Mouse (Mus musculus): ENCODE results near the gene Rc3h1.
"Not testable (repeated sequence)": the region's sequence is repeated elsewhere in the genome, so short reads cannot be mapped to it uniquely, and the experiment has no call there.

The Rc3h1 gene

GRCm38 (mm10) chr1:160935551-160935950, 29.3 kb downstream of the Rc3h1 start:
- in situ Hi-C loops (cut with MboI, MseI) = no loop called here

DNA sequence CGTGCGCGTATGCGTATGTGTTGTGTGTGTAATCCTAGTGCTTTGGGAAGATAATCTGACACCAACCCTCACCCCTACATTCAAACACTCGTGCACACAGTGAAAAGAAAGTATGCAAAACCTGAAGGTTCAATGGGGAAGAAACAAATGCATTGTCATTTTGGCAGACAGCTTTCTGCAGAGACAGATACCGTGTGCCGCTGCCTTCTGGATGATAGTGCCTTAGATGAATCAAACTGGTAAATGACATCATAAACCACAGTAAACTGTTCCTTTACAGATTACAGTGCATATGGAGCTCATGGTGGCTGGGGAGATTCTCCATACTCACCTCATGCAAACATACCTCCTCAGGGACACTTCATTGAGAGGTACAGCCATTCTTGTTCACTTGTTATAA, 57.0 kb downstream of the Rc3h1 start:
- in situ Hi-C loops (cut with MboI, MseI) = no loop called here

GRCm38 (mm10) chr1:160967268-160967667, 61.0 kb downstream of the Rc3h1 start:
- in situ Hi-C loops (cut with MboI, MseI) = no loop called here

GRCm38 (mm10) chr1:160968643-160969042, 62.4 kb downstream of the Rc3h1 start:
- in situ Hi-C loops (cut with MboI, MseI) = no loop called here

GRCm38 (mm10) chr1:160978071-160978735, 72.0 kb downstream of the Rc3h1 start, which contains the start of gene Serpinc1:
Serpinc1 (plus strand) TSS chr1:160978585.
- in situ Hi-C loops (cut with MboI, MseI) = no loop called here

DNA sequence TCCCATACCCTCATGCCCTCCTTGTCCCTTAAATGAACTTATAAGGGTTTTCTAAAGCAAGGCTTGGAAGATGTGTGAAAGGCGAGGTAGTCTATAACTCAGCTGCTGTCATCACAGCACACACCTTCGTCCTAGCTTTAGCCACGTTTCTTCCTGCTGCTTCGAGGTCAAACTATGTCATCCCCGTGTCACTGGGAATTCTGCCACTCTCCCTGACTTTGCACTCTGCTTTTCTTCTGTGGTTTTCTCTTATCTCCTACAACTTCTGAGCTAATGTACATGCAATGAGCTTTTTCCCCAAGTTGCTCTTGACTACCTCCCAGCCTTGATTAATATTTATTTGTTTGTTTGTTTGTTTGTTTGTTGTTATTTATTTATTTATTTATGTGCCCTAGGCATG, 73.8 kb downstream of the Rc3h1 start:
- in situ Hi-C loops (cut with MboI, MseI) = no loop called here

- in situ Hi-C loops (cut with MboI, MseI) = no loop called here
These were observed 74.5 kb downstream of the Rc3h1 start for GRCm38 (mm10) chr1:160980537-160981234.

GRCm38 (mm10) chr1:160981337-160981736, 75.1 kb downstream of the Rc3h1 start:
- in situ Hi-C loops (cut with MboI, MseI) = no loop called here

DNA sequence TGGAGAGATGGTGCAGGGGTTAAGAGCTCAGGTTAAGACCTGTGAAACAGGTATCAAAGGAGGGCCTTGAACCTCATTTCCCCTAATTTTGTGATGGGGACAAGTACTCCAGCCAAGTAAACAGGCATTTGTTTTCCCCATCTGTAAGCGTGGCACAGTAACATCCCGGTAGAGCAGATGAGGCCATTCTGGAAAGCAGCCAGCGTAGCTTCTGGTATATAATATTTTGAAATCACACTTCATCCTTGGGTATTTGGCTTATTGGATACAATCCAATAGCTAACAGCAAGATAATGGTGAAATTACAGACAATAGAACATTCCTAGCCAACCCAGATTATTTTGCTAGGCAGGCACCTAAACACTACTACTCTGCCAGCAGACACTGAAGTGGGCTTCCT, 76.7 kb downstream of the Rc3h1 start:
- in situ Hi-C loops (cut with MboI, MseI) = no loop called here

DNA sequence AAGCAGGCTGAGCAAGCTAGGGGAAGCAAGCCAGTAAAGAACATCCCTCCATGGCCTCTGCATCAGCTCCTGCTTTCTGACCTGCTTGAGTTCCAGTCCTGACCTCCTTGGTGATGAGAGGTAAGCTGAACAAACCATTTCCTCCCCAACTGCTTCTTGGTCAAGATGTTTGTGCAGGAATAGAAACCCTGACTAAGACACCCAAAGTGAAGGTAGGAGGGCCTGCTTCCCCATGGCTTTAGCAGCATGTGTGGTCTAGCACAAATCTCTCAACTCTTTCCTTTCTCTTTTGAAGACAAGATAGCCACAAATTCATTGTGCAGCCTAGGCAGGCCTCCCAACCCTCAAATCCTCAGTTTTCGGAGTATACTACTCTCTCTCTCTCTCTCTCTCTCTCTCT, 78.5 kb downstream of the Rc3h1 start:
- in situ Hi-C loops (cut with MboI, MseI) = not testable (repeated sequence)

DNA sequence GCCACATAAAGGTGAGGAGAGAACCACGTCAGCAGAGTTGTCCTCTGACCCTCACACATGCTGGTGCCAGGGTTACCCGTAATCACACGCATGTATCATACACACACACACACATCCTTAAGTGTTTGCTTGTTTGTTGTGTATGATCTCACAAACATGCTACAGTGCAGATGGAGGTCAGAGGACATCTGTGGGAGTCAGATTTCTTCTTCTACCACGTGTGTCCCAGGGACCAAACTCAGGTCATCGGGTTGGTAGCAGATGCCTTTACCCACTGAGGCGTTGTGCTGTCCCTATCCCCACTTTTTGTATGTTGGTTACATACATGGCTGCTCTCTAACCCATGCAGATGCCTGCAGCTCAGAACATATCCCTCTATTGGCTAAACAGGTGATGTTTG, 79.3 kb downstream of the Rc3h1 start:
- in situ Hi-C loops (cut with MboI, MseI) = no loop called here

- in situ Hi-C loops (cut with MboI, MseI) = no loop called here
These were observed 80.8 kb downstream of the Rc3h1 start for GRCm38 (mm10) chr1:160986881-160987635.

DNA sequence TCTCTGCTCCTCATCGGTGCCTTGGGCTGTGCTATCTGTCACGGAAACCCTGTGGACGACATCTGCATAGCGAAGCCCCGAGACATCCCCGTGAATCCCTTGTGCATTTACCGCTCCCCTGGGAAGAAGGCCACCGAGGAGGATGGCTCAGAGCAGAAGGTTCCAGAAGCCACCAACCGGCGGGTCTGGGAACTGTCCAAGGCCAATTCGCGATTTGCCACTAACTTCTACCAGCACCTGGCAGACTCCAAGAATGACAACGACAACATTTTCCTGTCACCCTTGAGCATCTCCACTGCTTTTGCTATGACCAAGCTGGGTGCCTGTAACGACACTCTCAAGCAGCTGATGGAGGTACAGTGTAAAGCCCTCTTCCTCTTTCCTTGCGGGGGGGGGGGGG, 83.2 kb downstream of the Rc3h1 start:
- in situ Hi-C loops (cut with MboI, MseI) = no loop called here

DNA sequence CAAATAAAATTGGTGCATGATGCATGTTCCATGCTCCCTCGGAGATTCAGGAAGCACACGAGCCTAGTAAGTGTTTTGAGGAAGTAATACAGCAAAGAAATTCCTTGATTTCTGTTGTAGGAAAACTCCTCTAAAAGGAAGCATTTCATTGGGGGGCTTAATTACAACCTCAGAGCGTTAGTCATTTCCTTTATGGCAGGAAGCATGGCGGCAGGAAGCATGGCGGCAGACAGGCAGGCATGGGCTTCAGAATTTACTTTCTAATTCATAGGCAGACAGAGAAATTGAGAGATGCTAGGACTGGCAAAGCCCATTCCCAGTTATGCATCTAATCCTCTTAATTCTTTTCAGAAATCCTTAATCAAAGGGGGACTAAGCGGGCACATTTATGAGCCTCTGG, 87.6 kb downstream of the Rc3h1 start:
- in situ Hi-C loops (cut with MboI, MseI) = no loop called here

DNA sequence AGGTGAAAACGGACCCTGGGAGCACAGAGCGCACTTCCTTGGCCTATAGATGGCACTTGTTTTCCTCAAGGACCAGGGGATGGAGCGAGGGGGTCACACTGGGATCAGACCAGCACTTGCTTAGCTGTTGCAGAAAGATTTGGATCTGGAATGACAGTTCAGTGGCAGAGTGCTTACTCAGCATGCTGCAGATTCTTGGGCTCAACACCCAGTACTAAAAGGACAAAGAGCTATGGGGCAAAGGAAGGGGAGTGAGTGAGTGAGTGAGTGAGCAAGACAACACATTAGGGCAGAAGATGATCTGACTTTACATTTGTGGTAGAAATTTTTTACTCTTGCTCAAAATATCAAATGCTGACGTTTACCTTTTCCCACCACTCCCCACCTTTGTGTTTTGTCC, 98.7 kb downstream of the Rc3h1 start:
- in situ Hi-C loops (cut with MboI, MseI) = no loop called here

GRCm38 (mm10) chr1:161005526-161005925, 99.3 kb downstream of the Rc3h1 start:
- in situ Hi-C loops (cut with MboI, MseI) = no loop called here

DNA sequence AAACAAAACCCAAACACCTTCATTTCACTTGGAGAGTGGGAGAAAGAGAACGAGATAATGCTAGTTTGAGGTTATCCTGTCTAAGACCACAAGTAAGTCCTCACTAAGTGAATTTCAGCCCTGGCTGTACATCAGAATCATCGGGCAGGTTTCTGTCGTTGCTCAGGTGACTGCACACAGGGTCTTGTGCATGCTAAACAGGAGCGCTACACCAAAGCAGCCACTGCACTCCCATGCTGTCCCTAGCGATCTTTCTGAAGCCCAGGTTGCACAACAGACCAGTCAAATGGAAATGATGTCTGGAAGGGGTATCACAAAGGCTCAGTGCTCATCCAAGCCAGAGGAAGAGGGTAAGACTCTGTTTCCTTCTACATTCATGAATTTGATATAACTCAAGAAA, 100.3 kb downstream of the Rc3h1 start:
- in situ Hi-C loops (cut with MboI, MseI) = no loop called here

DNA sequence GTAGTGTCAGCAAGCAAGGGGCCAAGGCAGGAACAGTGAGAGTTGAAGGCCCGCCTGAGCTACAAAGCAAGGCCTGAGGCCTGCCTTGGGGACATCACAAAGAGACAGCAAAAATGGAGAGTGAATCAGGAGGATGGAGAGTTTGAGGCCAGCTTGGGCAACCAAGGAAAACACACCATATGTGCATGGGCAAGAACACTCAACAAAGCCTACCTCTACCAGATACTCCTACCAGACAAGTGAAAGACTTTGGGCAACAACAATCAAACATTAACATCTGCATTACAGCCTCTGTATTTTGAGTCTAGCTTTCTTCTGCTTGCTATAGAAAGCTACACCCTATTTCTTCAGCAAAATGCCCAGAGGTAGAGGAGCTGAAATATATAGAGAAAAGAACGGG, 101.8 kb downstream of the Rc3h1 start:
- in situ Hi-C loops (cut with MboI, MseI) = no loop called here

DNA sequence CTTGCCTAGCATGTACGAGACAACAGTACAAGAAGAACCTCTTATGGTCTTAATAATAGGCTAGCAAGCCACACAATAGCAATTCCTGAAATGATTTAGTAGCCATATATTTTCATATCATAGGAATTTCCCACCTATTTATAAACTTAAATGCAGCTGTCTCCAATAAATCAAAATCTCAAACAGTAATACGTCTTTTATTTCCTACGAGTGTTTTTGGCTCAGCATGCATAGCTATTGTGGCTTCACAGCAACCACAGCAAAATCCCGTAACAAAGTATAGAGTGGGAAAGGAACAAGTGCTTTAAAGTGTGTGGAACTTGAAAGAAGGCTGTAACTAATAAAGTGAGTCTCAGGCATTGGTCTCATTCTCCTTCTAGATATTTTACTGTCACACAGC, 104.2 kb downstream of the Rc3h1 start:
- in situ Hi-C loops (cut with MboI, MseI) = loop anchor here (10.0 kb wide), 1 partner anchor 56 kb away; no protein-coding TSS in a partner anchor

DNA sequence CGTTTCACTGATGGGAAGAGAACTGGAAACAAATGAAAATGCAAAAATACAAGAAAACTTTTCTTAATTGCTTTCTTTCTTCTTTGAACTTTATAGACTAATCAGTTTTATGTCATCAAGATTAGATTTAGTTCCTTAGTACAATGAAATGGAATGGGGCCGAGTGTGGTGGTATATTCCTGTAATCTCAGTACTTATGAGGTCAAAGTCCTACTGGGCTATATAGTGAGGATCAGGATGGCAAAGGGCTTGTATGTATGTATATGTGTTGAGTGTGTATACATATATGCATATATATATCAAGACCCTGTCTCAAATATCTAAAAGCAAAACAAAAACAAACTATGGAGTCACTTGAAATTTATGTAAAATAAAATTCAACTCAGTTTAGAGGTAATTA, 110.2 kb downstream of the Rc3h1 start:
- in situ Hi-C loops (cut with MboI, MseI) = loop anchor here (10.0 kb wide), 1 partner anchor 62 kb away; no protein-coding TSS in a partner anchor

GRCm38 (mm10) chr1:161020051-161020450, 113.8 kb downstream of the Rc3h1 start:
- in situ Hi-C loops (cut with MboI, MseI) = no loop called here
